Mouse (Mus musculus): ENCODE data around the gene Tbcd. TPM values are rescaled to one million over a fixed set of nuclear protein-coding genes. Genes with fewer than 3 reads are reported as not detected.

The Tbcd gene
- polyA plus RNA-seq, 1 experiment from 2014 or later, result 30.2 TPM

- peaks cover 5% of the 10 kb centered on the region; the same call in 1 of the 2 replicates for H3K36me3 ChIP-seq
- no peaks in the 10 kb centered on the region for H3K9me3 ChIP-seq (replicated peaks)
- ATAC-seq, result no peak
- H3K4me2 ChIP-seq, result no peak overlapping the region
- H3K27me3 ChIP-seq (replicated peaks), result no peaks in the 10 kb centered on the region
- 83% methylated on average over 17 of the region's 17 CpGs for WGBS (ENCODE audit: insufficient replicate concordance)
- no peak overlapping the region for H3K27ac ChIP-seq
- H3K4me1 ChIP-seq, result peaks cover 19% of the 10 kb centered on the region
- no peak overlapping the region for H3K9ac ChIP-seq
- H3K4me3 ChIP-seq, result no peak overlapping the region
These were observed 66.1 kb downstream of the Tbcd start for GRCm38 (mm10) chr11:121517687-121518465.

- Histone ChIP-seq H3K4me1 (peaks cover 19% of the 10 kb centered on the region), H3K4me2 (no peak within 1 kb of the TSS), H3K27ac (no peak within 1 kb of the TSS), H3K9me3 (replicated peaks) (no peaks in the 10 kb centered on the region), H3K9ac (no peak within 1 kb of the TSS), H3K27me3 (replicated peaks) (no peaks in the 10 kb centered on the region), H3K4me3 (no peak within 1 kb of the TSS), H3K36me3 (peaks cover 2% of the 10 kb centered on the region; the same call in 1 of the 2 replicates)
- ATAC-seq, result no peak
- 74% methylated on average over 10 of the region's 10 CpGs for WGBS (ENCODE audit: insufficient replicate concordance)
These were observed 67.4 kb downstream of the Tbcd start, which contains the start of gene Zfp750 for GRCm38 (mm10) chr11:121519131-121519530. Gene Zfp750 (minus strand): TSS chr11:121519333.

GRCm38 (mm10) chr11:121519703-121520102, 68.0 kb downstream of the Tbcd start:
- Histone ChIP-seq H3K9ac (no peak overlapping the region), H3K9me3 (replicated peaks) (no peaks in the 10 kb centered on the region), H3K4me2 (no peak overlapping the region), H3K4me3 (no peak overlapping the region), H3K36me3 (no peaks in the 10 kb centered on the region), H3K27ac (no peak overlapping the region), H3K4me1 (peaks cover 19% of the 10 kb centered on the region), H3K27me3 (replicated peaks) (no peaks in the 10 kb centered on the region)
- 77% methylated on average over 7 of the region's 7 CpGs for WGBS (ENCODE audit: insufficient replicate concordance)
- ATAC-seq, result no peak

GRCm38 (mm10) chr11:121520761-121521160, 69.0 kb downstream of the Tbcd start:
- ATAC-seq, result no peak
- Histone ChIP-seq H3K27ac (no peak overlapping the region), H3K36me3 (no peaks in the 10 kb centered on the region), H3K9me3 (replicated peaks) (no peaks in the 10 kb centered on the region), H3K4me2 (no peak overlapping the region), H3K4me1 (peaks cover 19% of the 10 kb centered on the region), H3K9ac (no peak overlapping the region), H3K4me3 (no peak overlapping the region), H3K27me3 (replicated peaks) (no peaks in the 10 kb centered on the region)
- 63% methylated on average over 2 of the region's 2 CpGs for WGBS (ENCODE audit: insufficient replicate concordance)

GRCm38 (mm10) chr11:121522156-121522762, 70.5 kb downstream of the Tbcd start:
- Histone ChIP-seq H3K4me1 (peaks cover 19% of the 10 kb centered on the region), H3K36me3 (no peaks in the 10 kb centered on the region), H3K4me3 (no peak overlapping the region), H3K27me3 (replicated peaks) (no peaks in the 10 kb centered on the region), H3K9ac (no peak overlapping the region), H3K4me2 (no peak overlapping the region), H3K9me3 (replicated peaks) (no peaks in the 10 kb centered on the region), H3K27ac (peak overlapping the region; percentile 42; the same call in 1 of the 2 replicates)
- peak; percentile 34; the same call in 1 of the 2 replicates for ATAC-seq
- WGBS (ENCODE audit: insufficient replicate concordance), result 65% methylated on average over 4 of the region's 4 CpGs

GRCm38 (mm10) chr11:121524191-121524590, 72.4 kb downstream of the Tbcd start:
- WGBS (ENCODE audit: insufficient replicate concordance), result 80% methylated on average over 7 of the region's 7 CpGs
- H3K4me2 ChIP-seq, result no peak overlapping the region
- no peak overlapping the region for H3K27ac ChIP-seq
- H3K4me1 ChIP-seq, result peaks cover 26% of the 10 kb centered on the region
- no peak overlapping the region for H3K9ac ChIP-seq
- H3K36me3 ChIP-seq, result no peaks in the 10 kb centered on the region
- H3K27me3 ChIP-seq (replicated peaks), result no peaks in the 10 kb centered on the region
- H3K9me3 ChIP-seq (replicated peaks), result no peaks in the 10 kb centered on the region
- no peak overlapping the region for H3K4me3 ChIP-seq
- no peak for ATAC-seq

- Histone ChIP-seq H3K9me3 (replicated peaks) (no peaks in the 10 kb centered on the region), H3K4me3 (no peak overlapping the region), H3K27ac (no peak overlapping the region), H3K4me1 (peaks cover 18% of the 10 kb centered on the region), H3K27me3 (replicated peaks) (no peaks in the 10 kb centered on the region), H3K4me2 (no peak overlapping the region), H3K36me3 (no peaks in the 10 kb centered on the region), H3K9ac (no peak overlapping the region)
- peak; percentile 53; the same call in 1 of the 2 replicates for ATAC-seq
- WGBS (ENCODE audit: insufficient replicate concordance), result 49% methylated on average over 3 of the region's 3 CpGs
These were observed 78.0 kb downstream of the Tbcd start for GRCm38 (mm10) chr11:121529747-121530146.

GRCm38 (mm10) chr11:121536528-121536927, 84.8 kb downstream of the Tbcd start:
- H3K4me2 ChIP-seq, result no peak overlapping the region
- H3K9ac ChIP-seq, result no peak overlapping the region
- peaks cover 6% of the 10 kb centered on the region for H3K36me3 ChIP-seq
- no peak for ATAC-seq
- H3K4me3 ChIP-seq, result no peak overlapping the region
- no peaks in the 10 kb centered on the region for H3K27me3 ChIP-seq (replicated peaks)
- H3K9me3 ChIP-seq (replicated peaks), result no peaks in the 10 kb centered on the region
- peak overlapping the region; percentile 22; the same call in 1 of the 2 replicates for H3K27ac ChIP-seq
- WGBS (ENCODE audit: insufficient replicate concordance), result 49% methylated on average over 3 of the region's 3 CpGs
- peaks cover 9% of the 10 kb centered on the region for H3K4me1 ChIP-seq

- Histone ChIP-seq H3K27ac (peak overlapping the region; percentile 97), H3K27me3 (replicated peaks) (no peaks in the 10 kb centered on the region), H3K9ac (0 out of 2 replicates have a peak overlapping the region, but pooled peaks have one; percentile 64), H3K36me3 (peaks cover 39% of the 10 kb centered on the region), H3K4me1 (peaks cover 56% of the 10 kb centered on the region), H3K4me2 (no peak overlapping the region), H3K9me3 (replicated peaks) (no peaks in the 10 kb centered on the region), H3K4me3 (no peak overlapping the region)
- WGBS (ENCODE audit: insufficient replicate concordance), result 85% methylated on average over 4 of the region's 4 CpGs
- no peak for ATAC-seq
These were observed 90.7 kb downstream of the Tbcd start for GRCm38 (mm10) chr11:121542471-121542870.

- Histone ChIP-seq H3K27ac (peak overlapping the region; percentile 97), H3K27me3 (replicated peaks) (no peaks in the 10 kb centered on the region), H3K9me3 (replicated peaks) (no peaks in the 10 kb centered on the region), H3K4me1 (peaks cover 65% of the 10 kb centered on the region), H3K4me2 (peak overlapping the region; percentile 53), H3K36me3 (peaks cover 39% of the 10 kb centered on the region), H3K9ac (peak overlapping the region; percentile 64), H3K4me3 (peak overlapping the region; percentile 15; the same call in 1 of the 2 replicates)
- ATAC-seq, result peak; percentile 88
- WGBS (ENCODE audit: insufficient replicate concordance), result 39% methylated on average over 5 of the region's 5 CpGs
These were observed 91.6 kb downstream of the Tbcd start for GRCm38 (mm10) chr11:121543287-121543856.

GRCm38 (mm10) chr11:121543922-121544321, 92.2 kb downstream of the Tbcd start:
- H3K9me3 ChIP-seq (replicated peaks), result no peaks in the 10 kb centered on the region
- ATAC-seq, result no peak
- peaks cover 71% of the 10 kb centered on the region for H3K4me1 ChIP-seq
- H3K4me3 ChIP-seq, result peak overlapping the region; percentile 15; the same call in 1 of the 2 replicates
- 82% methylated on average over 9 of the region's 9 CpGs for WGBS (ENCODE audit: insufficient replicate concordance)
- H3K27ac ChIP-seq, result peak overlapping the region; percentile 97
- peak overlapping the region; percentile 61 for H3K9ac ChIP-seq
- H3K36me3 ChIP-seq, result peaks cover 39% of the 10 kb centered on the region
- peak overlapping the region; percentile 53 for H3K4me2 ChIP-seq
- H3K27me3 ChIP-seq (replicated peaks), result no peaks in the 10 kb centered on the region

Measured in liver, embryonic 12.5 days (tissue).